Mouse (Mus musculus) left cerebral cortex, adult 2 months (tissue): ENCODE measurements around the gene Cdca5. TPM values are rescaled to one million over a fixed set of nuclear protein-coding genes. Genes with fewer than 3 reads are reported as not detected.
"Not testable (repeated sequence)": the region's sequence is repeated elsewhere in the genome, so short reads cannot be mapped to it uniquely, and the experiment has no call there.

ENCODE experiments used
- DNase-seq, 2 experiments: peaks; one replicate each; pipeline ENCODE4 v3.0.0; 2021 to 2022; ENCODE audit warnings: low spot score in 2 of 2, mixed read lengths in 1 of 2; ENCODE audit errors: extremely low spot score in 1 of 2
- H3K27ac ChIP-seq: fragments of 200-600 bp; 2 replicates; pipeline ENCODE4 v1.8.1; 2022
- H3K4me3 ChIP-seq: fragments of 200-600 bp; 2 replicates; pipeline ENCODE4 v1.8.1; 2022
- CTCF ChIP-seq: fragments of 200-600 bp; IDR thresholded peaks from 2 replicates; pipeline ENCODE4 v1.8.1; 2022; ENCODE audit warnings: antibody characterized with exemption, mild to moderate bottlenecking, moderate library complexity
- intact Hi-C: fragments of 180-260 bp; cut with DNase I; formaldehyde crosslinking; loops from one replicate; pipeline ENCODE4 v1.15.1; 2025
- microRNA-seq, 2 experiments: library from miRNA; unstranded; fragments of <30 nt; microRNA quantifications; one replicate each; pipeline ENCODE4 v1.2.0; 2021
- total RNA-seq, 2 experiments: library from RNA; stranded (reverse); gene quantifications; 2 replicates each; pipeline ENCODE4 v1.2.3; 2021

Cdca5 gene
- total RNA-seq, 2 experiments from 2014 or later: not detected

DNA sequence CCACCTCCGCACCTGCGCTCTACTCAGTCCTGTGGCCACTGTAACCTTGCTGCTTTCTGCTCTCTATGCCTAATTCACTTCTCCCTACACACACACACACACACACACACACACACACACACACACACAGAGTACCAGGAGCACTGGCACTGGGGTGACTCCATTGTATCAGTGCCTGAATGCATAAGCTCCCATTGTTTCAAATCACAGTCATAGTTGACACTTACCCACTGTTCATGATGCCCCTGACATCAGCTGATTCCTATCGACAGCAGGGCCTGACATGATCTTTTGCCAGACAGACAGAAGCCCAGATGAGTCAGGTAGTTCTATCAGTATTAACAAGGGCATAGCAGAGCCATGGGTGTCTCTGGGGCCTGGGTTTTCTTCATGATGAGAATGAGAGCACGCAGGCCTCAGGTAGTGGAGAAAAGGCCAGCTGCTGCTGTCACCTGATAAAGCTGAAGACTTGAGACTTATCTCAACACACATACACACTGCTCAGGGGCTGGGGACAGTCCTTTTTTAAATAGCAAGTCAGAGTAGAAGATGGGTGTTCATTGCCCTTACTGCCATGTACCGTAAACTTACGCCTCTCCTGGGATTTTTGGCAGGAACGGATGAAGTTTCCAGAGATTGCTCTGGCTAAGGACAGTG, 47.5 kb downstream of the Cdca5 start:
- TF ChIP-seq CTCF: no peak
- DNase-seq: no peak
- H3K4me3 ChIP-seq: no peak overlapping the region
- peak overlapping the region; percentile 40; the same call in 1 of the 2 replicates for H3K27ac ChIP-seq
- intact Hi-C loops: no loop called here

DNA sequence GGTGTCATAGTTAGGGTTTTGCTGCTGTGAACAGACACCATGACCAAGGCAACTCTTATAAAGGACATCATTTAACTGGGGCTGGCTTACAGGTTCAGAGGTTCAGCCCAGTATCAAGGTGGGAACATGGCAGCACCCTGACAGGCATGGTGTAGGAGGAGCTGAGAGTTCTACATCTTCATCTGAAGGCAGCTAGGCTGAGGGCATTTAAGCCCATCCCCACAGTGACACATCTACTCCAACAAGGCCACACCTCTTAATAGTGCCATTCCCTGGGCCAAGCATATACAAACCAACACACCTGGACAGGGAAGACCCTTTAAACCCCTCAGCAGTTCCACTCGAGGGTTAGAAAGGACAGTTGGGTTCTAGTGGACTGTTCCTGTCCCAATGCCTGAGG, 48.4 kb downstream of the Cdca5 start:
- intact Hi-C loops, H3K4me3 ChIP-seq, DNase-seq, H3K27ac ChIP-seq: not testable (repeated sequence)

DNA sequence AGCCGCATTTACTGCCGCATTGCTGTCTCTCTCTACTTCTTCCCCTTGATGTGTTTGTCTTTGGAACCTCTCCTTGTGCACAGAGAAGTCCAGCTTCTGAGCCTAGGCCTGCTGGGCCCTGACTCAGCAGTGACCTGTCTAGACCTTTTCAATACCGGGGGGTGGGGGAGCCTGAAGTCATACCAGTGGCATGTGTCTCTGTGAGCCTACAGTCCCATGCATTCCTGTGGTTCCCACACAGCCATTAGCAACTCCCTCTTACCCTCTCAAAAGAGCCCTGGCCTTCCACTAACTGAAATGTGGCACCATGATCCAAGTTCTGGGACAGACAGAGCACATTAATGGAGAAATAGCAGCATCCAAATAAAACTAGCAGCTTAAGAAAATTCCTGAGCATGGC, 51.6 kb downstream of the Cdca5 start:
- intact Hi-C loops: no loop called here
- no peak overlapping the region for H3K27ac ChIP-seq
- DNase-seq: no peak
- no peak for TF ChIP-seq CTCF
- H3K4me3 ChIP-seq: no peak overlapping the region

DNA sequence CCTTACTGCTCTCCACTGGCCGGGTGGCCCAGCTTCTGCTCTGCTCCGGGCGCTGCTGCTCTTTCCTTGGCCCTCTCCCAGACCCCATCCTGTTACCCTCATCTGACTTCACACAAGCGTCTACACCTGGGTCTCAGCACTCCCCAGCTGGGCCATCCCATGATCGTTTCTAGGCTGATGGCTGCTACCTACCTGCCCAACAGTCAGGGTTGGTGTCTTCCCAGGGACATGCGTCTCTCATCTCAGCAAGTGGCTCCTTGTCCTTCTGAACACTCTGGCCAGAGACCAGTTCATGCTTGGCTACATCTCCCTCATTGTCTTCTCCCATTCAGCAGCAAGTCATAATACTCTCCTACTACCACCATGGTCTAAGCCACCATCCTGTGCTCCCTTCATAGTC, 54.9 kb downstream of the Cdca5 start:
- Histone ChIP-seq H3K27ac (peak overlapping the region; percentile 99), H3K4me3 (peak overlapping the region; percentile 69)
- DNase-seq: no peak
- intact Hi-C loops: loop anchor here (5.0 kb wide), 1 partner anchor 193 kb away; the partner anchor contains the start of gene Men1
- no peak for TF ChIP-seq CTCF

DNA sequence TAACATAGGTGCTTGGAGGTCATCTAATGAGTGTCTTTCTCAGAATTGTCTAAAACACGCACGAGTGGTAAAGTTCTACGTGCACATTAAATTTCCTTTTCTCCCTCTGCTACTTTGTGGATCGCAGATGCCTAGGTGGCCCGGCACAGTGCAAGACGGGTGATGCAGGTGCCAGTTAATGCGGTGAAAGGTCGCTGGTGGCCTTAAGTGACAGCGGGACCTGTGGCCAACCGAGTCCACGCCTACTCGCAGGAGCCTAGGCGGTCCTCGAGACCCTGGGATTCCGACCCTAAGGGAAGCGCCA, 55.5 kb downstream of the Cdca5 start:
- TF ChIP-seq CTCF: no peak

DNA sequence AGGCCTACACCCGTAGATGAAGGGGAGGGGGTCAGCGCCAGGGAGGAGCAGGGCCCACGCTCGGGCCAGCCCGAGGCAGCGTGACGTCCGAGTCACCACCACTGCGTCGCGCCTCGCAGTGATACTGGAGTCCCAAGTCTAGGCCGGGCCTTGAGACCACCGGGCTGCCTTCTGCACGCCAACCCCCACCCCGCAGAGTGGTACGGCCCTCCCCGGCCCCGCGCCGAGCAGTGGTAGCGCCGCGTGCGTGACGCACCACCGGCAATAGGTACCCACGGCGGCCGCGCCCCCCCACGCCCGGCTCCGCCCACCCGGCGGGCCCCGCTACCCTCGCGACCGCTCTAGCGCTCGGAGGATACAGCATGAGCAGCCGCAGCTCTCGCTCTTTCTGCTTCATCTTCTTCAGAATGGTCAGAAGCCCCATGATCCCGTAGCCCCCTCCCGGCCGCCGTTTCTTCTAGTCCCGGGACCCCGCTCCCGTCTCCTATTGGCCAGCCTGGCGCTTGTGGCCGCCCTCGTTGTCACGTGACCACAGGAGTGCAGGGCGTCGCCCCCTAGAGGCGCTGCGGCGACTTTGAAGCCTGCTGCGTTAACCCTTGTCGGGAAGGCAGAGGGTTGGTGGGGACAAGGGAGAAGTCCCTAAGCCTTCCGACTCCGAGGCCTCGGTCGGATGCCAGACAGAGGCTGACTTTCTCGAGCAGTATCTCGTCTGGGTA, 56.1 kb downstream of the Cdca5 start, which contains the start of gene Batf2:
Batf2 (plus strand) TSS at position 306 of the 716 bp plus-strand sequence.
- TF ChIP-seq CTCF: peak; percentile 69
- peak within 1 kb of the TSS; percentile 99 for H3K27ac ChIP-seq
- intact Hi-C loops: loop anchor here (1.0 to 5.0 kb wide), 2 partner anchors 94 to 191 kb away; partner anchors contain the start of genes Men1 and Ppp2r5b
- DNase-seq: peak; percentile 88 to 91
- H3K4me3 ChIP-seq: peak within 1 kb of the TSS; percentile 69

More for the DNA sequence above, 55.5 kb downstream of the Cdca5 start:
- DNase-seq: no peak
- intact Hi-C loops: loop anchor here (5.0 kb wide), 1 partner anchor 192 kb away; the partner anchor contains the start of gene Men1
- Histone ChIP-seq H3K4me3 (peak overlapping the region; percentile 69), H3K27ac (peak overlapping the region; percentile 99)

DNA sequence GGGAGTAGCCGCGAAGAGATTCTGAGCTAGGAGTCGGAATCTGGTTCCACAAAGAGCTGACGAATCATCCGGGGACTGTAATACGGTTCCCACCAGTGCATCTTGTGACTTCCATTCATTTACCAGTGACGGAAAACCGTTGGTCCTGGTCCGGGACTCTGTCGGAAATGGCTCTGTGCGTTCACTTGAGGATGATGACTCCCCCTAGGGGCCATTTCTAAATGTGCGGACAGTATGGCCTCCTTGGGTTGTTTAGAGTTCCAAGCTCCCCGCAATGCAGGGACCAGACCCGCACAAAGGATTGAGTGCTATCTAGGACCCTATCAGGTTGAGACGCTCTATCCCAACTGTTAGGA, 56.6 kb downstream of the Cdca5 start, which contains the start of gene Arl2:
Arl2 (minus strand) TSS at position 155 of the 356 bp plus-strand sequence.
- intact Hi-C loops: loop anchor here (1.0 to 5.0 kb wide), 2 partner anchors 94 to 191 kb away; partner anchors contain the start of genes Men1 and Ppp2r5b
- Histone ChIP-seq H3K4me3 (peak within 1 kb of the TSS; percentile 69), H3K27ac (peak within 1 kb of the TSS; percentile 99)
- peak; percentile 39 for TF ChIP-seq CTCF
- DNase-seq: peak; percentile 72 to 81

Small RNAs within 50 kb of the gene (microRNA-seq; reads per million reads assigned to microRNA genes)
- 2.2 to 2.7 reads per million in 2 experiments for gene Mir6988

Other genes starting within 250 kb of the Cdca5 start
- gene Frmd8, start 209.7 kb upstream of the Cdca5 start, total RNA-seq: 10 to 100 TPM; 10.1 to 13.4 TPM
- gene Slc25a45, start 207.2 kb upstream of the Cdca5 start, total RNA-seq: 1 to 10 TPM; 2.5 to 2.7 TPM
- 1 to 10 TPM; 4.3 to 4.7 TPM for gene Tigd3, start 190.8 kb upstream of the Cdca5 start, total RNA-seq
- 100 to 1,000 TPM in 1 of 2 experiments, 10 to 100 TPM in 1; 94.8 to 100 TPM for gene Dpf2, start 172.0 kb upstream of the Cdca5 start, total RNA-seq
- 1 to 10 TPM; 4.7 to 4.9 TPM for gene Cdc42ep2, start 160.2 kb upstream of the Cdca5 start, total RNA-seq
- 1 to 10 TPM; 5.0 to 6.4 TPM for gene Pola2, start 120.8 kb upstream of the Cdca5 start, total RNA-seq
- not detected for gene Slc22a20, start 98.8 kb upstream of the Cdca5 start, total RNA-seq
- gene Capn1, start 69.1 kb upstream of the Cdca5 start, total RNA-seq: 10 to 100 TPM; 20.8 to 23.1 TPM
- 10 to 100 TPM; 45.7 to 45.8 TPM for gene Syvn1, start 38.4 kb upstream of the Cdca5 start, total RNA-seq
- 10 to 100 TPM; 40.9 to 41.3 TPM for gene Mrpl49, start 27.2 kb upstream of the Cdca5 start, total RNA-seq
- 100 to 1,000 TPM; 663 to 678 TPM for gene Fau, start 27.1 kb upstream of the Cdca5 start, total RNA-seq
- gene Znhit2, start 23.8 kb upstream of the Cdca5 start, total RNA-seq: 10 to 100 TPM; 33.9 to 39.1 TPM
- 10 to 100 TPM; 26.9 to 30.4 TPM for gene Tm7sf2, start 16.6 kb upstream of the Cdca5 start, total RNA-seq
- 100 to 1,000 TPM in 1 of 2 experiments, 10 to 100 TPM in 1; 85.3 to 101 TPM for gene Vps51, start 7.8 kb upstream of the Cdca5 start, total RNA-seq
- gene Tmem262, start 5.0 kb upstream of the Cdca5 start, total RNA-seq: not detected
- gene Gm28374, start 2.7 kb upstream of the Cdca5 start, total RNA-seq: under 1 TPM in 1 of 2 experiments, not detected in 1; 0.54 TPM
- 10 to 100 TPM; 41.8 to 45.8 TPM for gene Zfpl1, start within 50 bp of the Cdca5 start, total RNA-seq
- gene AC131692.1, start 9.4 kb downstream of the Cdca5 start, total RNA-seq: not detected
- not detected for gene Naaladl1, start 20.8 kb downstream of the Cdca5 start, total RNA-seq
- gene Sac3d1, start 33.7 kb downstream of the Cdca5 start, total RNA-seq: 10 to 100 TPM; 19.3 to 22.4 TPM
- gene Snx15, start 43.3 kb downstream of the Cdca5 start, total RNA-seq: 10 to 100 TPM; 41.9 to 43.1 TPM
- gene Batf2, start 56.0 kb downstream of the Cdca5 start, total RNA-seq: under 1 TPM; 0.26 to 0.84 TPM
- 10 to 100 TPM; 74.2 to 82.3 TPM for gene Arl2, start 56.6 kb downstream of the Cdca5 start, total RNA-seq
- gene Majin, start 99.4 kb downstream of the Cdca5 start, total RNA-seq: not detected
- gene Gpha2, start 141.4 kb downstream of the Cdca5 start, total RNA-seq: not detected
- 100 to 1,000 TPM; 149 to 158 TPM for gene Ppp2r5b, start 150.9 kb downstream of the Cdca5 start, total RNA-seq
- 10 to 100 TPM; 37.4 to 40.1 TPM for gene Atg2a, start 156.7 kb downstream of the Cdca5 start, total RNA-seq
- 10 to 100 TPM; 36.4 to 43.5 TPM for gene Ehd1, start 191.7 kb downstream of the Cdca5 start, total RNA-seq
- 1 to 10 TPM; 3.4 to 4.1 TPM for gene Cdc42bpg, start 221.5 kb downstream of the Cdca5 start, total RNA-seq
- 10 to 100 TPM; 64.7 to 72.5 TPM for gene Men1, start 250.0 kb downstream of the Cdca5 start, total RNA-seq